Mouse (Mus musculus) granulocyte monocyte progenitor cell, adult 5-6 weeks (primary cell): ENCODE results near the gene Src. TPM values are rescaled to one million over a fixed set of nuclear protein-coding genes. Genes with fewer than 3 reads are reported as not detected.
"Not testable (repeated sequence)": the region's sequence is repeated elsewhere in the genome, so short reads cannot be mapped to it uniquely, and the experiment has no call there.

ENCODE experiments used
- ATAC-seq: replicated peaks from 2 replicates; pipeline ENCODE4 v1.8.0; 2016; ENCODE audit warnings: mild to moderate bottlenecking, moderate TSS enrichment, inconsistent platforms; ENCODE audit not compliant: poor library complexity, severe bottlenecking
- total RNA-seq, 2 experiments: library from RNA; stranded (forward) in 1 of 2; stranded (reverse) in 1 of 2; fragments of 200-712, 200-1000 nt in 1 of 2; fragments of >200 nt in 1 of 2; fragmentation: Nextera tagmentation in 1 of 2; gene quantifications; 2 replicates each; pipeline ENCODE4 v1.2.3; 2014 to 2017

Gene Src
- total RNA-seq (2014; fragmentation: Nextera tagmentation) (0.49 and 0.90 TPM in 2 replicates), total RNA-seq (2017) (0.22 TPM in 1 of 2 replicates, not detected in the other)

GRCm38 (mm10) chr2:157418206-157418605, at the start of gene Src:
Gene Src (plus strand): TSS chr2:157418444.
- no peak for ATAC-seq

- no peak for ATAC-seq
These were observed 46.5 kb upstream of the Src start for GRCm38 (mm10) chr2:157371696-157372095.

- no peak for ATAC-seq
These were observed 44.6 kb upstream of the Src start for GRCm38 (mm10) chr2:157373681-157374080.

GRCm38 (mm10) chr2:157375051-157375450, 43.2 kb upstream of the Src start:
- no peak for ATAC-seq

- ATAC-seq: no peak
These were observed 42.2 kb upstream of the Src start for GRCm38 (mm10) chr2:157375794-157376757.

GRCm38 (mm10) chr2:157376995-157377394, 41.2 kb upstream of the Src start:
- ATAC-seq: no peak

- ATAC-seq: no peak
These were observed 33.4 kb upstream of the Src start for GRCm38 (mm10) chr2:157384836-157385235.

GRCm38 (mm10) chr2:157388901-157389590, 29.2 kb upstream of the Src start:
- not testable (repeated sequence) for ATAC-seq

GRCm38 (mm10) chr2:157389591-157389921, 28.7 kb upstream of the Src start:
- ATAC-seq: no peak

- no peak for ATAC-seq
These were observed 25.9 kb upstream of the Src start for GRCm38 (mm10) chr2:157392331-157392730.

GRCm38 (mm10) chr2:157393549-157393948, 24.7 kb upstream of the Src start:
- no peak for ATAC-seq

GRCm38 (mm10) chr2:157394868-157395267, 23.4 kb upstream of the Src start:
- no peak for ATAC-seq

GRCm38 (mm10) chr2:157395371-157395770, 22.9 kb upstream of the Src start:
- no peak for ATAC-seq

- ATAC-seq: peak; percentile 92
These were observed 22.3 kb upstream of the Src start for GRCm38 (mm10) chr2:157395960-157396359.

- no peak for ATAC-seq
These were observed 20.9 kb upstream of the Src start for GRCm38 (mm10) chr2:157397376-157397775.

GRCm38 (mm10) chr2:157398539-157398938, 19.7 kb upstream of the Src start:
- ATAC-seq: no peak

- no peak for ATAC-seq
These were observed 18.4 kb upstream of the Src start for GRCm38 (mm10) chr2:157399797-157400196.

- ATAC-seq: no peak
These were observed 17.8 kb upstream of the Src start for GRCm38 (mm10) chr2:157400491-157400890.

GRCm38 (mm10) chr2:157401261-157401660, 17.0 kb upstream of the Src start:
- ATAC-seq: no peak

- no peak for ATAC-seq
These were observed 10.6 kb upstream of the Src start for GRCm38 (mm10) chr2:157407596-157407995.

- ATAC-seq: no peak
These were observed 8.3 kb upstream of the Src start for GRCm38 (mm10) chr2:157409793-157410533.
